19 mouse cellular contexts compared by ENCODE assay signal in the genomic region with DNA sequence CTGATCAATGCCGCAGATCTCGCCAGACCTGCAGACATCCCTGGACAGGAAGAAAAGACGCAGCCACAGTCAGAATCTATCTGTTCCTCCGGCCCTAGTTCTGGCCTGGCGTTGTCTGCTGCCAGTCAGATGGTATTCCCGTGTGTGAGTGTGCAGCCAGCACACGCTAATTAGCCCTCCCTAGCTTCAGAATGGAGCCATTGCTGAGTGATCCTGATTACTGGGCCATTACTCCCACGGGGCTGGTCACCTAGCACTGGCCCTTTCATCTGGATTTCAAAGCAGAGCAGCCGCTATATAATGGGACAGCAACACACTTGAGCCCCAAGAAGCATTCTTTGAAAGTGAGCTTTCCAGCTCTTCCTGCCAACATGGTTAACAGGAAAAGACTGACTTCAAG. TPM values are rescaled to one million over a fixed set of nuclear protein-coding genes. Genes with fewer than 3 reads are reported as not detected.
"Had no signal": no experiment of that assay in that cellular context is flagged by ENCODE, and none has a peak within 500 bp of the region (broad histone marks: within the 10 kb centered on the region; RNA-seq: fewer than 3 reads in every experiment).

No protein-coding gene starts in this region.

- H3K27me3 ChIP-seq: neural tube, embryonic 13.5 days; neural tube, embryonic 15.5 days had no signal

- H3K4me1 ChIP-seq: liver, embryonic 12.5 days; neural tube, embryonic 15.5 days had no signal

- DNase-seq: lung, adult 18-20 months; lung, embryonic 14.5 days; lung, postnatal 10 days; lung, postnatal 4 days; retina, postnatal 1 day; right cerebral cortex, adult 18-20 months; right cerebral cortex, postnatal 25 days; right cerebral cortex, postnatal 4 days; spleen, adult 18-20 months; thymus, adult 18-20 months; thymus, postnatal 14 days; thymus, postnatal 36 days had no signal

- H3K4me3 ChIP-seq: liver, embryonic 12.5 days; myocyte; neural tube, embryonic 13.5 days; neural tube, embryonic 15.5 days had no signal

- H3K27ac ChIP-seq: liver, embryonic 12.5 days; liver, embryonic 14.5 days; neural tube, embryonic 13.5 days; neural tube, embryonic 15.5 days had no signal

- H3K4me2 ChIP-seq: liver, embryonic 12.5 days; lung, embryonic 14.5 days; midbrain, embryonic 11.5 days; neural tube, embryonic 13.5 days; neural tube, embryonic 15.5 days had no signal

- H3K9me3 ChIP-seq: neural tube, embryonic 15.5 days had no signal

- H3K36me3 ChIP-seq: liver, embryonic 12.5 days; neural tube, embryonic 13.5 days; neural tube, embryonic 15.5 days had no signal

- ATAC-seq: liver, embryonic 12.5 days had no signal

- H3K9ac ChIP-seq: liver, embryonic 12.5 days; liver, embryonic 14.5 days; lung, embryonic 14.5 days; neural tube, embryonic 13.5 days; neural tube, embryonic 15.5 days had no signal

RNA-seq across cellular contexts. Expression of a gene that starts 9.8 kb away (rescaled TPM):
- total RNA-seq: megakaryocyte-erythroid progenitor cell, adult 5-6 weeks had no signal
- polyA plus RNA-seq: lung, embryonic 14.5 days; myocyte had no signal
